Mouse (Mus musculus): ENCODE results near the gene Myof.

Myof gene

DNA sequence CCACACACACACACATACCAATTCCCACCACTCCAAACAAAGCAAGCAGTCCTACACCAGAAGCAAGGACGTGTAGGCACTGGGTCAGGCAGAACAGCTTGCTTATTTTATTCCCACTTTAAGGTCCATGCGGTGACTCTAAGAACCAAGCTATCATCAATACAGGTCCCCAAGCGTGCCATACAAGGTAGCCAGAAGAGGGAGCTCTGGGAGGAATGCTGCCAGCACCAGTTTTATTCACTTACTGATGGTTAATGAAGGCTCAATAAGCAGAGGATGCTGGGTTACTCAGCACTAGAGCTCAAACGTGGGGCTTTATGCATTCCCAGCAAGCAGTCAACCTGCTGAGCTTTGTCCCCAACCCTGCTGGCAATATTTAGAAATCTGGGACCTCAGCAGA lies 96.7 kb downstream of the Myof start:
- peak; percentile 8 for DNase-seq (ENCODE audit: low spot score)

DNA sequence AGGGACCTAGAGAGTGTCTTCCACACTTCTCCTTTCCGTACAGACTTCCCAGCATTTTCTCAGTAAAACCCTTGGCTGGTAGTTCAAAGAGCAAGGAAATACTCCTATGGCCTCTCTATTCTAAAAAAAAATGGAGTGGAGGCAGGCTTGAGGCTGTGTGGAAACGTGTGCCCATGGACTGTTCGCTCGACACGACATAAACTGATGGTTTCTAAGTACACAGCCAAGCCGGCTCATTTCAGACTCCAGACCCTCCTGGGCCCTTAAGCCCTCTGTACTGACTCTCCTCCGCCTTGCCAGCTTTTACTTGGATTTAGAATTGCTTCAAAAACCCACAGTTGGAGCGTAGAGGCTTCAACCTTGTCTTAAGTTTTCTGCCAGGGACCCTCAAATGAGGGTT lies 97.3 kb downstream of the Myof start:
- no peak for DNase-seq (ENCODE audit: low spot score)

GRCm38 (mm10) chr19:37939203-37939602 lies 104.2 kb downstream of the Myof start:
- DNase-seq (ENCODE audit: low spot score), result no peak

GRCm38 (mm10) chr19:37937092-37937491 lies 106.3 kb downstream of the Myof start:
- peak; percentile 29 for DNase-seq (ENCODE audit: low spot score)

DNA sequence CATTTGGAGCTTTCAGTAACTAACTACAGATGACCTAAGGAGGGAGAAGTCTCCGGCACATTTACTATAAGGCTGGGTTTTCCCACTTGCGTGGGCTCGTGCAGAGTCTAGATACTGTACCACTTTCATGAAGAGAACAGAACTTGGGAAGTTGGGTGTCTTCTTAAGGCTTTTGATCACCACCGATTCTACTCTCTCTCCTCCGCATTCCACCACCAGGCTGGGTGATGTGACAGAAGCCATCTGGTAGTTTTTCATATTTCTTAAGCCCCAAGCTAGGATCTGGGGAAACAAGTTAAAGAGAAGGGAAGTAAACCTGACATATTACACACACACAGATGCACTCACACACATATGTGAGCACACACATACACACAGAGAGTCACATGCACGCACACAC lies 108.7 kb downstream of the Myof start:
- DNase-seq (ENCODE audit: low spot score), result no peak

- no peak for DNase-seq (ENCODE audit: low spot score)
These were observed 111.2 kb downstream of the Myof start for GRCm38 (mm10) chr19:37932198-37932597.

GRCm38 (mm10) chr19:37927911-37928310 lies 115.5 kb downstream of the Myof start:
- DNase-seq (ENCODE audit: low spot score), result no peak

DNA sequence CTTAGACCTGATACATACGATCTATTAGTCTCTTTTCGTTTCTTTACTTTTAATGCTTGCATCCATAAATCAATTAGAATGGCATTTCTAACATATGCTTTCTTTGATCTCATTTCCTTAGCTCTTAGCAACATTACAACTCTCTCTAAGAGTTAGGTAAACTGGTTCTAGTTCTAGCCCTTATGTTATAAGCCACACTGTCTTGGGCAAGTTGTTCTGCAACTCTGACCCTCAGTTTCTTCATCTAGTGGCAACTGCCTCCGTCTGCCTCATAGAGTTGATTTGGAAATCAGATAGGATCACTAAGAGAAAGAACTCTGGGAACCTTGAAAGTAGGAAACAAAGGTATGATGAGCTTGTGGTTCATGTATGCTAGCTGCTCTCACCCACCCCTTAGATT lies 118.1 kb downstream of the Myof start:
- peak; percentile 26 for DNase-seq (ENCODE audit: low spot score)

DNA sequence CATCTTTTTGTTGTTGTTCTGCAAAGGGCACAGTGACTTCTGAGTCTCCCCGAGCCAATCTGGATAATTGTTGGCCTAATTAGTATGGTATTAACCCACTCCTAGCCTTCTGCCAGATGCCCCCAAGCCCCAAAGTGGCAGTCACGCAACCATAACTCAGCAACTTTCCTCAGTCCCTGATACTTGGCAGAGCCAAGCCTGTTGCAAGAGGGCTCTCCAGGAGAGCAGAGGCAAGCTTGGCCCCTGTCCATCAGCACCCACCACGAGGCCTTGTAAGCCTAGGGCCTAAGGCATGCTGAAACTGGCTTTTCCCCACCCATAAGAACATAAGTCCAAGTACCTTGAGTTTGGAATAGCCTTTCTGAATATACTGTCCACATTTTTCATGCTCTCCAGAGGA lies 119.1 kb downstream of the Myof start:
- DNase-seq (ENCODE audit: low spot score), result peak; percentile 23

GRCm38 (mm10) chr19:37921098-37921497 lies 122.3 kb downstream of the Myof start:
- DNase-seq (ENCODE audit: low spot score), result no peak

- no peak for DNase-seq (ENCODE audit: low spot score)
These were observed 124.9 kb downstream of the Myof start for GRCm38 (mm10) chr19:37918515-37918932.

DNA sequence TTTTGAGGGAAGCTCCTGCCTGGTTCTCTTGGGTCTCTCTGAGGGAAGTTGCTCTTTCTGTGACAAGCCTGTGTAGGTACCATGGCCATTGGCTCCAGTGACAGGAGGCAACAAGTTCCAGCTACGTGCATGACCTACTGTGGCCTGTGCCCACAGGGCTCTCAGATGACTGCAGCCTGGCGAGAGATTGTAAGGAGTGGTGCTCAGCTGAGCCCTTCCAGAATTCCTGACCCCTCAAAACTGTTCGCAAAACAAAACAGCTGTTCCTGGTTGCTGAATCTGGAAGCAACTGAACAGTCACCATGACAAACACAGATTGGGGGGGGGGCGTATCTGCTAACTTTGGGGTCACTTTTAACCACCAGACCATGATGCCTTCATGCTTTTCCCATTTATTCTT lies 129.1 kb downstream of the Myof start:
- DNase-seq (ENCODE audit: low spot score), result no peak

GRCm38 (mm10) chr19:37912501-37912900 lies 130.9 kb downstream of the Myof start:
- DNase-seq (ENCODE audit: low spot score), result no peak

DNA sequence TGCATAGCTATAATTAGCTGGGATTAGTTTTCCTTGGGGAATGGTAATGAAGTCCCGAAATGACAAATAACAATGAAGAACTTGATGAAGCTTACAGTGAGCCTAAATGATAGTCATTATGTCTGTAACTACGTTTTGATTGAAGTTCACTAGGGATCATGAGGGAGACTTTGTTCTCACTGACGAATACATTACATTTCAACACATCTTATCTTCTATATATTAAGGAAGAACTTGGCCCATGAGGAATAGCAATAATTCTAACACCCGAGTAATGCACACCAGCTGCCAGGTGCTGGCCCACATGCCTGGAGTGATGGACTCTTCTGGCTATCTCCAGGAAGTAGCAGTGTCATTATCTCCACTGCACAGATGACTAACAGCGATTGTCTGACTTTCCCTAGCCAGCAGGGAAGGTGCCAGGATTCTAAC lies 133.5 kb downstream of the Myof start:
- DNase-seq (ENCODE audit: low spot score), result no peak

DNA sequence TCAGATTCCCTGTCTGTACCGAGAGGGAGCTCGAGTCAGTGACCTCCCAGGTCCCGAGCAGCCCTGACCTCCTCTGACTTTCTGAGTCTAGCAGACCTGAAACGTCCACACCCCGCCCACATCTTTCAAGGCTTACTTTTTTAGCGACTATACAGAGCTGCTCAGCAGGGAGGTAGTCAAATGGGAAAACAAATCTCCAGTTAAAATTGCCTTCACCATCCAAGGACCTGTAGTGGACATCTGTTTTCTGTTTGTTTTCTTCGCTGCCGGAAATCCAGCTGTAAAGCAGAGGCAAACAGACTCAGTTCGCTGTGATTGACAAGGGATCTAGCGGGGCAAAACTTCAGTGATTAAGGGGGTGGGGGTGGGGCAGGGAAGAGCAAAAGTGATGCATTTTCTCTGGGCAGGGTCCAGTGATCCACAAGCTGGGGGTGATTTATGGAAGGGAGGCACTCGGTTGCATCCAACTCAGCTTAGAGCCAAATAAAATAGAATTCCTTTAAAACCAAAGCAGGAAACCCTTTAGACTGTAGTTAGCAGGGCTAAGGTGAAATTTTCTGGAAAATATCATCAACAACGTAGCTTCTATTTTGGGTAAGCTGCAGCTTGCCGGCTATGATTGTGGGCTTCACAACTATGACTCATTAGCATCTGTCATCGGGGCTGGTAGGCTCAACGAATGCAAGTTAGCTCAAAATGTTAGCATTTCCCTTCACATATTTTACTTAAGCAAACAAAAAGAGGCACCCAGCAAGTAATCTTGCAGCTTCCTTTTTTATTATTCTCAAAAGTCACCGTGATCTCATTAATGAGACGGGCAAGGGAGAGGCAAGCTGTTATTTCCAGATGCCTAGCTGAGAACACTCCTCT lies 135.7 kb downstream of the Myof start:
- peak; percentile 54 for DNase-seq (ENCODE audit: low spot score)

DNA sequence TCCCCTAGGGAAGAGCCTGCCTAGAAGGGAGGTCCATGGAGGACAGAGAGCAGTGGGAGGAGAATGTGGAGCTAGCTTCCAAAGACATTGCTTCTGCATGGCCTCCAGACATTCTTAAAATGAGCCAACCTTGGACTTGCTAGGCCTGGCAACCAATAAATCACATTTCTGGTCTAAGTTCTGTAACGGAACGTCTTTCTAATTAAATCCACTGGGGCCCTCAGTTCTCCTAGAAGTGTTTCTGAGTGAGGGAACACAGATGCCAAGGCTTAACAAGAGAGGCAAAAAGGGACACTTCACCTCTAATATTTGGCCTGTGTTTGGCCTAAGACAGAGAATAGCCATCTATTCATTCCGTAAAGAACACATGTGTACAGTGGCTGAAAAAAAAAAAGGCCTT lies 136.5 kb downstream of the Myof start:
- no peak for DNase-seq (ENCODE audit: low spot score)

DNA sequence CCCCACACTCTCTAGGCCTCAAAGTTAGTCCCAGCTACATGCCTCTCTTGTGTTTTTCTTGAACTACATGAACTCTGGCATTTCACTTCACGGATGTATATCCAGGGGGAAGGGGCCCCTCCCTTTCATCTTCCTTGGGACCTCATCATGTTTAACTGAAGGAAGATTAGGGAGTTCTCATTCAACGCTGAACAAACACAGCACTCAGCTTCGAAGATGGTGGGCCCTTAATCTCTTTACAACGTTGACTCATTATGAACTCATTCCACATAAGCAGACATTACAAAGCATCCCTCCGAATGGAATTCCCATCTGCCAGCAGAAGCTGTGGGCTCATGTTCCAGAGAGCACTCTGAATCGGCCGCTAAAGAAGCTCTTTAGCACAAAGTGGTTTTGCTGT lies 147.3 kb downstream of the Myof start:
- DNase-seq (ENCODE audit: low spot score), result no peak

- no peak for DNase-seq (ENCODE audit: low spot score)
These were observed 152.4 kb downstream of the Myof start for GRCm38 (mm10) chr19:37891006-37891405.

DNA sequence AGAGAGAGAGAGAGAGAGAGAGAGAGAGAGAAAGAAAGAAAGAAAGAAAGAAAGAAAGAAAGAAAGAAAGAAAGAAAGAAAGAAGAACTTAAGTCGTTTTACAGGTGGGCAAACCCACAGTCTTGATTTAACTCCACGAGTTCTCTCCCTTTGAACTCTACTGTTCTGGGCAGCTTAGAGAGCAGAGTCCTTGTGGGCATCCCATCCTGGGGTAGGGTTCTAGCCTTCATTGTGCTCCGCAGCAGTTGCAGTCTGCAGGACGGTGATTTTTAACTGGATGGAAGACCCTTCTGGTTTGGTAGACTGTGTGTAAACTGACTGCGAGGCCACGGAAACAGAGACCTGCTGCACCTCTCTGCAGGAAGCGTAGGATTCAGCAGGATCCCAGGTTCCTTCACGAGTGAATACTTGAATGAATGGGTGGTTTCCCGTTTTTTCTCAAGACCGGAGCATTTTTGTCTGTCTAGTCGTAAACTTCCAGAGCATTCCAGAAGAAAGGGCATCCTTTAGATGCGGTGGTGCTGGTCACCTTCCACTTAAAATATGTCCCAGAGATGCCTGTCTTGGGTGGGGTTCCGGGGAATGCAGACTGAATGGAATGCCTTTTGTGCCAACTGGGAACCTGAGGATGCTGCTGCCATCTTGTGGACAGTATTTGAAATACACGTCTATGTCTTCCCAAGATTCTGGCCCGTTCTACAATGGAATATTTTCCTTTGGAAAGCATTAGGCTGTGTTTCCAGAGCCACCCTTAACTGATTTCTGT lies 156.8 kb downstream of the Myof start:
- peak; percentile 79 for DNase-seq (ENCODE audit: low spot score)

- no peak for DNase-seq (ENCODE audit: low spot score)
These were observed 161.8 kb downstream of the Myof start for GRCm38 (mm10) chr19:37881431-37882081.

DNA sequence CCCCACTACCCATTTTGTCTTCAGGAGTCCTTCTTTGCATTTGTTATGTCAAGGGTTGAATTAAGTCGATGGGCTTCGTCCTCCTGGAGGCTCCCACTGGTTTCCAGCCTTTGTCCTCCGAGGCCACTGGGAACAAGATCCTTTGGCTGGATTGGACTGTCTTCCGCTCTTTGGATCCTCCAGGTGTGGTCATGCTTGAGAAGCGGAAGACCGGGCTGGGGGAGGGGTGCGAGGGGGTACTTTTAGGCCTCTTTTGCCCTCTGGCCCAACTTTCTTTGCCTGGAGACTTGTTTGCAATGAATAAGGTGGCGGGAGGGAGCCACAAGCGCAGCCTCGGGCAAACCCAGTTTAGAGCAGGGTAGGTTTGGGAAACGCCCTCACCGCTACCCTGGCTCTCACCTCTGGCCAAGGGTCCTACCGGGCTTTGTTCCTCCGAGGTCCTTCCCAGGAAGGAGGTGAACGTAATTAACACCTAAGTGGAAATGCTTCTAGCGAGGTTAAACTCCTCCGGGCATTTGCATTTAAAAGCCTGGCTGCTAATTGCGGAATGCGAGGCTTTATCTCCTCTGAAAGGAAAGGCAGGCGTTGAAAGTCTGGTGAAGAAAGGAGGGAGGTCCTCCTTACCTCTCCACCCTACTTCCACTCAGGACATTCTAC lies 165.7 kb downstream of the Myof start:
- no peak for DNase-seq (ENCODE audit: low spot score)

GRCm38 (mm10) chr19:37876605-37877245 lies 166.7 kb downstream of the Myof start:
- DNase-seq (ENCODE audit: low spot score), result no peak

Data from adipocyte (in vitro differentiated cells).